Mouse (Mus musculus): ENCODE data around the gene Apoa4. TPM values are rescaled to one million over a fixed set of nuclear protein-coding genes. Genes with fewer than 3 reads are reported as not detected.

Apoa4 gene
- polyA plus RNA-seq, 1 experiment from 2014 or later, result 1.1 TPM

DNA sequence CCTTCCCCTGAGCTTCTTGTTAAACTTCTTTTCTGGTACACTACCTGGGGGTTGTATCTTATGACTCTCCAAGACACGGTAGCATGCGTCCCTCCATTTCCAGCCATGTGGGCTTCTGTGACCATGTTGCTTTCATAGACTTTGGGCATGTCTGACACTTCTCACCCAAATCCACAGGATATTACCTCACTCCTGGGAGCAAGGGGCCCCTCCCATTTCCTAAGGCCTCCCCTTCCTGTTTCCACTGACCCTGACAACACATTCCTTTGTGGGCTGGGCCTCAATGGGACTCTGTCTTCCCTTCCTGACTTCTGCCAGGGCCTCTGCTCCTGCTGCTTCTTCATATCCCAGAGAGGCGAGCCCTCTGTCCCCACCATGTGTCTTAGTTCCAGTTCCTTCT lies 17.1 kb downstream of the Apoa4 start:
- no peak for ATAC-seq
- Histone ChIP-seq H3K4me2 (no peak overlapping the region), H3K9me3 (replicated peaks) (no peaks in the 10 kb centered on the region), H3K9ac (no peak overlapping the region), H3K4me3 (no peak overlapping the region), H3K4me1 (no peaks in the 10 kb centered on the region), H3K27me3 (no peaks in the 10 kb centered on the region), H3K27ac (no peak overlapping the region), H3K36me3 (ENCODE audit: poor library complexity, severe bottlenecking) (no peaks in the 10 kb centered on the region)
- WGBS, result 90% methylated on average over 3 of the region's 3 CpGs

DNA sequence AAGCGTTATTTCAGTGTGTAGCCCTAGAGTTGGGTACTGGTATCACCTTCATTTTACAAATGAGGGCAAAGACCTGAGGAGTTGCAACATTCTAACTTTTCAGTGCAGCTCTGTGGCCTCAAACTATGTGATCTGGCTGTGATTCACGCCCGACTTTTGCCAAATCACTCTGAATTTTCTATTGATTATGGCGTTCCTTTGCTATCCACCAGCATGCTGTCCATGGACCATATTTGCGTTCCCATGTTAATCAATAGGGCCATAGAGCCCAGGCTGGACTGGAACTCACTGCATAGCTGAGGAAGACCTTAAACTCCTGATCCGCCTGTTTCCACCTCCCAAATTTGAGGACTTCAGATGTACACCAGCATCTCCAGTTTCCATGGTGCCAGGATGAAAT lies 18.6 kb downstream of the Apoa4 start:
- H3K27ac ChIP-seq, result no peak overlapping the region
- H3K9ac ChIP-seq, result no peak overlapping the region
- no peak for ATAC-seq
- WGBS, result 91% methylated on average over 6 of the region's 6 CpGs
- no peaks in the 10 kb centered on the region for H3K9me3 ChIP-seq (replicated peaks)
- H3K27me3 ChIP-seq, result no peaks in the 10 kb centered on the region
- no peak overlapping the region for H3K4me3 ChIP-seq
- no peaks in the 10 kb centered on the region for H3K36me3 ChIP-seq (ENCODE audit: poor library complexity, severe bottlenecking)
- H3K4me2 ChIP-seq, result no peak overlapping the region
- no peaks in the 10 kb centered on the region for H3K4me1 ChIP-seq

DNA sequence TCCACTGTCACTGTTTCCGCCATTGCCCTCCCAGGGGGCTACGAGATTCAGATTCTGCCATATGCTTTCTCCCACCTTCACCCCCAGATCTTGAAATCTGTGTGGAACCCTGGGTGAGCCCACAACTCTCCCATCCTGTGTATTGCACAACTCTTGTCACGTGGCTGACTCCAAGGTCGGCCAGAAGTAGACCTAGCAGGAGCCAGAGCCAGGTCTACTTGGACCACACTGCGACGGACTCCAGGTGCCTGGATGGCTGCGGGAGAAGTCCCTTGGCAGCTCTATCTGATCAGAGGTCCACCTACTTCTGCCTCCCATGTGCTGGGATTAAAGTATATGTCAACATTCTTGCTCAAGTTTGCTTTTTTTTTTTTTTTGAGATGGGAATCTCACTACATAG lies 20.6 kb downstream of the Apoa4 start:
- H3K36me3 ChIP-seq (ENCODE audit: poor library complexity, severe bottlenecking), result no peaks in the 10 kb centered on the region
- H3K4me3 ChIP-seq, result no peak overlapping the region
- no peak for ATAC-seq
- no peaks in the 10 kb centered on the region for H3K4me1 ChIP-seq
- H3K27me3 ChIP-seq, result no peaks in the 10 kb centered on the region
- no peak overlapping the region for H3K4me2 ChIP-seq
- no peak overlapping the region for H3K9ac ChIP-seq
- 91% methylated on average over 7 of the region's 7 CpGs for WGBS
- no peak overlapping the region for H3K27ac ChIP-seq
- H3K9me3 ChIP-seq (replicated peaks), result no peaks in the 10 kb centered on the region

DNA sequence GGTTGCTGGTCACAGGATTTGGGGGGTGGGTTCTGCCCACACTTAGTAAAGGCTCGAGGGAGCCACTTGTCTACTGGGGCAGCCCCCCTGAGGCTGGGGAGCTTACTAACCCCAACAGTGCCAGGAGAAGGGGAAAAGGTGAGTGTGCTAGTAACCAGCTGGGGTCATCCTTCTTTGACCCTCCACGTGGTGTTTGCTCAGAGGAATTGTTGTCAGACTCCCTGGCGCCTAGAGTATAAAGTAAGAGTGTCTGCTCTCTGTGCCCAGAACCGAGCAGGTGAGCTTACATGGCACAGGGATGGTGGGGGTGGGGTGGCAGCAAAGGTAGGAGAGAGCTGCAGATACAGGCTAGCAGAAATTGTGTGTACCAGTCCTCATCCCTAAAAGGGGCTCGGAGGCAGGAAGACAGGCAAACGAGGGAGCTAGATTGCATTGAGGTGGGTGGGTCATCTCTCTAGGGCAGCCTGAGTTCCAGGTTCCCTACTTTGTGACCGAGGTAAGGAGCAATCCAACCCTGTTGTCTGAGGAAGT lies 27.9 kb downstream of the Apoa4 start, which contains the start of gene Apoa5:
Gene Apoa5 (plus strand): TSS at position 291 of the 531 bp plus-strand sequence.
- H3K4me3 ChIP-seq, result no peak within 1 kb of the TSS
- H3K27ac ChIP-seq, result no peak within 1 kb of the TSS
- H3K36me3 ChIP-seq (ENCODE audit: poor library complexity, severe bottlenecking), result no peaks in the 10 kb centered on the region
- ATAC-seq, result no peak
- H3K27me3 ChIP-seq, result peaks cover 31% of the 10 kb centered on the region
- no peak within 1 kb of the TSS for H3K4me2 ChIP-seq
- H3K4me1 ChIP-seq, result peaks cover under 1% of the 10 kb centered on the region
- WGBS, result 61% methylated on average over 7 of the region's 7 CpGs
- H3K9ac ChIP-seq, result no peak within 1 kb of the TSS
- no peaks in the 10 kb centered on the region for H3K9me3 ChIP-seq (replicated peaks)

DNA sequence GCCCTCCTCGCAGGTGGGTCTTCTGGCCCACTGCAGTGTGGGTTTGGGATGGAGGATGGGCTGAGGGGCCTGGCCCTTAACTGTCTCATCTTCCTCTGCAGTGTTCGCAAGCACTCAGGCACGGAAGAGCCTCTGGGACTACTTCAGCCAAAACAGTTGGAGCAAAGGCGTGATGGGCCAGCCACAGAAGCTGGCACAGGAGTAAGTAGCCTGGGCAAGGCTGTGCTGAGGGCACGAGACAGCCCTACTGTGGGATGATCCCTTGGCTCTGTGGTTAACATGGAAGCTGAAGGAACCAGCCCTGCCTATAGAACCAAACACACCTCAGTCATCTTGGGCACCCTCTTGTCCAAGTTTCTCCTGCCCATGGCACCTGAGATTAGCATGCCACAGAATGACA lies 28.6 kb downstream of the Apoa4 start:
- ATAC-seq, result no peak
- 88% methylated on average over 5 of the region's 5 CpGs for WGBS
- no peaks in the 10 kb centered on the region for H3K9me3 ChIP-seq (replicated peaks)
- no peak overlapping the region for H3K27ac ChIP-seq
- peaks cover 8% of the 10 kb centered on the region for H3K4me1 ChIP-seq
- no peak overlapping the region for H3K4me2 ChIP-seq
- H3K36me3 ChIP-seq (ENCODE audit: poor library complexity, severe bottlenecking), result no peaks in the 10 kb centered on the region
- H3K4me3 ChIP-seq, result no peak overlapping the region
- peaks cover 31% of the 10 kb centered on the region for H3K27me3 ChIP-seq
- H3K9ac ChIP-seq, result no peak overlapping the region

DNA sequence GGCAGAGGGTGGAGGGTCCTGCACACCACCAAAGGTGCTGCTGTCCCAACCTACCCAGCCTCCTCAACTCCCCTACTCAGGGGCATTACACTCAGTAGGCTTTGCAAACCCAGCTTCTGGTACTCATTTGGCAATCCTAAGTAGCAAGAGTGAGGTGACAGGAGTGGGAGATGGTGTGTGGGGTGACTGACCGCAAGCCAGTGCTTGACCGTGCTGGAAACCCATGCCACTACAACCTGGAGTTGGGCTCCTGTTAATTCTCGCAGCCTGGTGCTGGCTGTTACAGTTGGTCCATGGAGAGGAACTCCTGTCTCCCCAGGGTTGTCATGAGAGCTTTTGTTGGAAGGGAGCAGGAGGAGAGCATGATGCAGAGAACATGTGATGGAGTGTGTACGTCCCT lies 30.3 kb downstream of the Apoa4 start:
- no peak overlapping the region for H3K4me3 ChIP-seq
- H3K4me2 ChIP-seq, result no peak overlapping the region
- ATAC-seq, result no peak
- no peak overlapping the region for H3K27ac ChIP-seq
- WGBS, result 94% methylated on average over 4 of the region's 4 CpGs
- no peak overlapping the region for H3K9ac ChIP-seq
- no peaks in the 10 kb centered on the region for H3K9me3 ChIP-seq (replicated peaks)
- H3K27me3 ChIP-seq, result peaks cover 31% of the 10 kb centered on the region
- peaks cover 13% of the 10 kb centered on the region for H3K4me1 ChIP-seq
- H3K36me3 ChIP-seq (ENCODE audit: poor library complexity, severe bottlenecking), result peaks cover 7% of the 10 kb centered on the region

DNA sequence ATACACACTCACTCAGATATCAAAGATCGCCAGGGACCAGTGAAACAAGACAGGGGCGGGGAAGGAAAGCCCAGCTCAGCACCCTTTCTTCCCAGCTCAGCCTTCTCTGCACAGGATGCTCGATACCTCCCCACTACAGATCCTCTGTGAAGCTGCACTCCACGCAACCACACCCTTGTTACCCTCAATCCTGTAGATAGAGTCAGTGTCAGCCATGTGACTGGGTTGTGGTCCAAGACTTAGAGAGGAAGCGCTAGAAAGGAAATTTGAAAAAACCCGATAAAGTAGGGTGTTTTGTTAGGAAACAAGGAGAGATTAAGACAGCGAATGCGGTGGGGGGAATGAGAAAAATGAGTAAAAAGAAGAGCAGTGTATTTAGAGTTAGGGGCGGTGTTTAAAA lies 31.6 kb downstream of the Apoa4 start:
- no peak for ATAC-seq
- H3K36me3 ChIP-seq (ENCODE audit: poor library complexity, severe bottlenecking), result peaks cover 20% of the 10 kb centered on the region
- no peak overlapping the region for H3K9ac ChIP-seq
- no peak overlapping the region for H3K4me3 ChIP-seq
- peaks cover 13% of the 10 kb centered on the region for H3K4me1 ChIP-seq
- WGBS, result 88% methylated on average over 9 of the region's 9 CpGs
- H3K27ac ChIP-seq, result no peak overlapping the region
- peaks cover 31% of the 10 kb centered on the region for H3K27me3 ChIP-seq
- H3K9me3 ChIP-seq (replicated peaks), result no peaks in the 10 kb centered on the region
- peak overlapping the region; percentile 91 for H3K4me2 ChIP-seq

DNA sequence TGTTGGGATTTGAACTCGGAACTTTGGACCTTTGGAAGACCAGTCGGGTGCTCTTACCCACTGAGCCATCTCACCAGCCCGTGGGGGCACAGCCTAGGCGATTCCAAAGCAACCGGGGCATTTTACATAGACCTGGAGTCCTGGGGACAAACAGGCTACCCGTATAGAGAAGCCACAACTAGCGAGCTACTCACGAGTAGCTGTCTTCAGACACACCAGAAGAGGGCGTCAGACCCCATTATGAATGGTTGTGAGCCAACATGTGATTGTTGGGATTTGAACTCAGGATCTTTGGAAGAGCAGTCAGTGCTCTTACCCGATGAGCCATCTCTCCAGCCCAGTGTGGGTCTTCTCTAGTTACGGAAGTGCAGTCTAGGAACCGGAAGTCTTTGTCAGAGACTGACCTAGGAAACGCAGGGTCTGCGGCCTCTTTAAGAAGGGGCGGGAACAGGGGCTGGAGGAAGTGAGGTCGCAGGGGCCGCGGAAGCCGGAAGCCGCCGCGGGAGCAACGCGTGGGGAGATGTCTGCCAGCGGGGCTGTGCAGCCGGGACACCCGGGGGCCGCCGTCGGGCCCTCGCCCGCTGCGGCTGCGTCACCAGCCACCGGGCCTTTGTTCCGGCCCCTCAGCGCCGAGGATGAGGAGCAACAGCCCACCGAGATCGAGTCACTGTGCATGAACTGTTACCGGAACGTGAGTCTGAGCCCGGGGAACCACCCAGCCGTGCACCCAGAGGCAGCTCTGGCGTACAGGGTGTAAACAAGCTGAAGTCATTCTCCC lies 32.4 kb downstream of the Apoa4 start, which contains the start of gene Zpr1:
Gene Zpr1 (plus strand): TSS at position 388 of the 778 bp plus-strand sequence.
- Histone ChIP-seq H3K27ac (peak within 1 kb of the TSS; percentile 60), H3K9me3 (replicated peaks) (no peaks in the 10 kb centered on the region), H3K4me1 (peaks cover 13% of the 10 kb centered on the region), H3K4me2 (peak within 1 kb of the TSS; percentile 91), H3K27me3 (peaks cover 31% of the 10 kb centered on the region), H3K4me3 (peak within 1 kb of the TSS; percentile 58), H3K36me3 (ENCODE audit: poor library complexity, severe bottlenecking) (peaks cover 28% of the 10 kb centered on the region), H3K9ac (peak within 1 kb of the TSS; percentile 80)
- 5% methylated on average over 43 of the region's 45 CpGs for WGBS
- peak; percentile 95 for ATAC-seq

DNA sequence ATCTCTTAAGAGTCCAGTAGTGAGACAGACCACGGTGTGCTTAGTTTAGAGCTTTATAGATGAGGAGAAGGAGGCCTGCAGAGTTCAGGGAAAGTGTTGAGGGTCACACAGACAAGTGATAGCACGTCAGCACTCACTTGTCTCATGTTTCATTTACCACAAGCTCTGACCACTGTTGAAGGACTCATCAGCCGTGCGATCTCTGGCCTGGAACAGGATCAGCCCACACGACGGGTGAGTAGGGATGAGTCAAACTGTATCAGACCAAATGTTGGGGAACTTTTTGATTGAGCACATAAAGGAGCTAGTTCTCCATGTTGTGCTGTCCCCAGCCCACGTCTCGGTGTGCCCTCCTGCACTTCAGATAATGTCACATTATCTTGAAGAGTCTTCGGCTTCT lies 34.0 kb downstream of the Apoa4 start:
- Histone ChIP-seq H3K4me1 (peaks cover 13% of the 10 kb centered on the region), H3K9me3 (replicated peaks) (no peaks in the 10 kb centered on the region), H3K4me3 (no peak overlapping the region), H3K4me2 (peak overlapping the region; percentile 91), H3K36me3 (ENCODE audit: poor library complexity, severe bottlenecking) (peaks cover 42% of the 10 kb centered on the region), H3K27me3 (peaks cover 16% of the 10 kb centered on the region), H3K9ac (no peak overlapping the region), H3K27ac (no peak overlapping the region)
- 94% methylated on average over 9 of the region's 9 CpGs for WGBS
- no peak for ATAC-seq

DNA sequence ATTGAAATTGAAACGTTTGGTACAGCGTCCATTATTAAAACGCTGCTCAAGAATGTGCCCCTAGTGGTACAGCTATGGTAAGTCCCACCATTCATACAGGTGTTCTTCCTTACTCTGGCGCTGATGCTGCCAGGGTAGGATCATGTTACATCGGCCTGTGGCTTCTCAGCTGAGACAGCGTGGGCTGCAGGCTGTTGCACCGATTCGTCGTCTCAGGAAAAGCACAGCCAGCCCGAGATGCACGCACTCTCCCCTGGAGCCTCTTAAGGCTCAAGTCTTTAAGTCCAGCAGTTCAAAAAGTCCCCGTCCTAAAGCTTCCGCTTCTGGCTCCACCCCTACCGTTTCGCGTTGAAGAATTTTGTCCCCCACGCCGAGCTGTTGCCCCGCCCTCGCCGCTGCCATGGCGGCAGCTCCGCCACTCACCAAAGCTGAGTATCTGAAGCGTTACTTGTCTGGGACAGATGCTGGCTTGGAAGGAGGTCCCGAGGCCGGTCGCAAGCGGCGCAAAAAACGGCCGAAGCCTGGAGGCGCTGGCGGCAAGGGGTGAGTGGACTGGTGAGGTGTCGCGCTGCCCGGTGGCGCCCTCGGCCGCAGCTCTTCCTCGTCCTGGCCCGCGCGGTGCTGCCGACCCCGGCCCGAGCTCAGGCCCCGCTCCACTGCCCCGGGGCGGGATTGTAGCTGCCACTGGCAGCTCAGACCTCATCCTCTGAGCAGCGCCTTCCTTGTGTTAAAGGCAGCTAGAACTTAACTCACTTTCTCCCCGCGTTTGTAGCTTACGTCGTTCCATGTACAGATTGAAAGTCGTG lies 42.3 kb downstream of the Apoa4 start, which contains the start of gene Bud13:
Gene Bud13 (plus strand): TSS at position 378 of the 806 bp plus-strand sequence.
- Histone ChIP-seq H3K4me3 (peak within 1 kb of the TSS; percentile 93), H3K36me3 (ENCODE audit: poor library complexity, severe bottlenecking) (peaks cover 61% of the 10 kb centered on the region), H3K4me1 (peaks cover 18% of the 10 kb centered on the region), H3K4me2 (peak within 1 kb of the TSS; percentile 72), H3K27ac (peak within 1 kb of the TSS; percentile 66), H3K9me3 (replicated peaks) (no peaks in the 10 kb centered on the region), H3K9ac (peak within 1 kb of the TSS; percentile 89), H3K27me3 (no peaks in the 10 kb centered on the region)
- under 1% methylated on average over 49 of the region's 55 CpGs for WGBS
- peak; percentile 92 for ATAC-seq
